Mouse (Mus musculus): ENCODE measurements at regions not wholly inside any gene's neighbourhood (a gene's known extent, or its start where the extent isn't known, plus 50 kb on each side); places are given as distances from the start of the nearest gene placed in this dataset.

- Histone ChIP-seq H3K27ac (ENCODE audit: insufficient read depth, low read depth, low read length) (no peak overlapping the region), H3K4me3 (ENCODE audit: insufficient read depth, low read length) (no peak overlapping the region), H3K4me1 (ENCODE audit: control insufficient read depth, insufficient read depth, low read length) (no peaks in the 10 kb centered on the region)
- TF ChIP-seq CTCF (IDR thresholded peaks at IDR 0.05; ENCODE audit: low read depth, low read length) (no peak), POLR2A (IDR thresholded peaks at IDR 0.05; ENCODE audit: borderline replicate concordance, low read depth, low read length) (no peak)
These were observed 157.3 kb upstream of the Zfp618 start for GRCm38 (mm10) chr4:62807926-62808552.

GRCm38 (mm10) chr4:62808553-62808950, 156.8 kb upstream of the Zfp618 start:
- Histone ChIP-seq H3K4me3 (ENCODE audit: insufficient read depth, low read length) (no peak overlapping the region), H3K4me1 (ENCODE audit: control insufficient read depth, insufficient read depth, low read length) (no peaks in the 10 kb centered on the region), H3K27ac (ENCODE audit: insufficient read depth, low read depth, low read length) (no peak overlapping the region)
- TF ChIP-seq POLR2A (IDR thresholded peaks at IDR 0.05; ENCODE audit: borderline replicate concordance, low read depth, low read length) (no peak), CTCF (IDR thresholded peaks at IDR 0.05; ENCODE audit: low read depth, low read length) (no peak)

- Histone ChIP-seq H3K4me1 (ENCODE audit: control insufficient read depth, insufficient read depth, low read length) (no peaks in the 10 kb centered on the region), H3K27ac (ENCODE audit: insufficient read depth, low read depth, low read length) (no peak overlapping the region)
- TF ChIP-seq POLR2A (IDR thresholded peaks at IDR 0.05; ENCODE audit: borderline replicate concordance, low read depth, low read length) (no peak), CTCF (IDR thresholded peaks at IDR 0.05; ENCODE audit: low read depth, low read length) (no peak)
These were observed 156.3 kb upstream of the Zfp618 start for GRCm38 (mm10) chr4:62809048-62809447.

GRCm38 (mm10) chr4:62819889-62820288, 145.5 kb upstream of the Zfp618 start:
- no peak for TF ChIP-seq POLR2A (IDR thresholded peaks at IDR 0.05; ENCODE audit: borderline replicate concordance, low read depth, low read length)
- no peak for TF ChIP-seq CTCF (IDR thresholded peaks at IDR 0.05; ENCODE audit: low read depth, low read length)
- H3K4me3 ChIP-seq (ENCODE audit: insufficient read depth, low read length) = no peak overlapping the region
- no peak overlapping the region for H3K27ac ChIP-seq (ENCODE audit: insufficient read depth, low read depth, low read length)

More at GRCm38 (mm10) chr4:62809048-62809447, 156.3 kb upstream of the Zfp618 start:
- H3K4me3 ChIP-seq (ENCODE audit: insufficient read depth, low read length) = no peak overlapping the region

GRCm38 (mm10) chr4:62821288-62821687, 144.1 kb upstream of the Zfp618 start:
- H3K27ac ChIP-seq (ENCODE audit: insufficient read depth, low read depth, low read length) = no peak overlapping the region
- H3K4me3 ChIP-seq (ENCODE audit: insufficient read depth, low read length) = no peak overlapping the region
- TF ChIP-seq CTCF (IDR thresholded peaks at IDR 0.05; ENCODE audit: low read depth, low read length) (no peak), POLR2A (IDR thresholded peaks at IDR 0.05; ENCODE audit: borderline replicate concordance, low read depth, low read length) (no peak)
- no peaks in the 10 kb centered on the region for H3K4me1 ChIP-seq (ENCODE audit: control insufficient read depth, insufficient read depth, low read length)

More at GRCm38 (mm10) chr4:62819889-62820288, 145.5 kb upstream of the Zfp618 start:
- H3K4me1 ChIP-seq (ENCODE audit: control insufficient read depth, insufficient read depth, low read length) = no peaks in the 10 kb centered on the region

- TF ChIP-seq POLR2A (IDR thresholded peaks at IDR 0.05; ENCODE audit: borderline replicate concordance, low read depth, low read length) = no peak
- TF ChIP-seq CTCF (IDR thresholded peaks at IDR 0.05; ENCODE audit: low read depth, low read length) = peak; percentile 35; the same call in 1 of the 2 replicates
These were observed 142.8 kb upstream of the Zfp618 start for GRCm38 (mm10) chr4:62822568-62822967.

GRCm38 (mm10) chr4:62823082-62823481, 142.3 kb upstream of the Zfp618 start:
- H3K4me1 ChIP-seq (ENCODE audit: control insufficient read depth, insufficient read depth, low read length) = no peaks in the 10 kb centered on the region
- TF ChIP-seq CTCF (IDR thresholded peaks at IDR 0.05; ENCODE audit: low read depth, low read length) = no peak
- no peak for TF ChIP-seq POLR2A (IDR thresholded peaks at IDR 0.05; ENCODE audit: borderline replicate concordance, low read depth, low read length)
- no peak overlapping the region for H3K27ac ChIP-seq (ENCODE audit: insufficient read depth, low read depth, low read length)
- H3K4me3 ChIP-seq (ENCODE audit: insufficient read depth, low read length) = no peak overlapping the region

More at GRCm38 (mm10) chr4:62822568-62822967, 142.8 kb upstream of the Zfp618 start:
- no peak overlapping the region for H3K27ac ChIP-seq (ENCODE audit: insufficient read depth, low read depth, low read length)
- no peaks in the 10 kb centered on the region for H3K4me1 ChIP-seq (ENCODE audit: control insufficient read depth, insufficient read depth, low read length)
- H3K4me3 ChIP-seq (ENCODE audit: insufficient read depth, low read length) = no peak overlapping the region

GRCm38 (mm10) chr4:62823555-62824250, 141.7 kb upstream of the Zfp618 start:
- Histone ChIP-seq H3K4me1 (ENCODE audit: control insufficient read depth, insufficient read depth, low read length) (no peaks in the 10 kb centered on the region), H3K4me3 (ENCODE audit: insufficient read depth, low read length) (no peak overlapping the region), H3K27ac (ENCODE audit: insufficient read depth, low read depth, low read length) (no peak overlapping the region)
- TF ChIP-seq CTCF (IDR thresholded peaks at IDR 0.05; ENCODE audit: low read depth, low read length) (no peak), POLR2A (IDR thresholded peaks at IDR 0.05; ENCODE audit: borderline replicate concordance, low read depth, low read length) (no peak)

- H3K4me1 ChIP-seq (ENCODE audit: control insufficient read depth, insufficient read depth, low read length) = no peaks in the 10 kb centered on the region
- no peak overlapping the region for H3K27ac ChIP-seq (ENCODE audit: insufficient read depth, low read depth, low read length)
- H3K4me3 ChIP-seq (ENCODE audit: insufficient read depth, low read length) = no peak overlapping the region
- TF ChIP-seq CTCF (IDR thresholded peaks at IDR 0.05; ENCODE audit: low read depth, low read length) (no peak), POLR2A (IDR thresholded peaks at IDR 0.05; ENCODE audit: borderline replicate concordance, low read depth, low read length) (no peak)
These were observed 140.8 kb upstream of the Zfp618 start for GRCm38 (mm10) chr4:62824581-62824980.

GRCm38 (mm10) chr4:62825256-62825655, 140.1 kb upstream of the Zfp618 start:
- no peak overlapping the region for H3K4me3 ChIP-seq (ENCODE audit: insufficient read depth, low read length)
- no peak overlapping the region for H3K27ac ChIP-seq (ENCODE audit: insufficient read depth, low read depth, low read length)
- no peaks in the 10 kb centered on the region for H3K4me1 ChIP-seq (ENCODE audit: control insufficient read depth, insufficient read depth, low read length)
- no peak for TF ChIP-seq CTCF (IDR thresholded peaks at IDR 0.05; ENCODE audit: low read depth, low read length)
- no peak for TF ChIP-seq POLR2A (IDR thresholded peaks at IDR 0.05; ENCODE audit: borderline replicate concordance, low read depth, low read length)

All from bone marrow macrophage, adult 2 months (primary cell).